Mouse (Mus musculus): ENCODE results near the gene Gm42674. TPM values are rescaled to one million over a fixed set of nuclear protein-coding genes. Genes with fewer than 3 reads are reported as not detected.

The Gm42674 gene
- polyA plus RNA-seq, 1 experiment = not detected

- TF ChIP-seq CTCF (IDR thresholded peaks at IDR 0.05; ENCODE audit: extremely low read depth, insufficient read depth, low read length) (peak; percentile 91), POLR2A (IDR thresholded peaks at IDR 0.05; ENCODE audit: extremely low read depth, insufficient read depth, low read length) (no peak)
- Histone ChIP-seq H3K4me1 (ENCODE audit: control insufficient read depth, insufficient read depth, low read length) (peaks cover 2% of the 10 kb centered on the region; the same call in 1 of the 2 replicates), H3K4me3 (ENCODE audit: insufficient read depth, low read length) (no peak overlapping the region), H3K27ac (ENCODE audit: insufficient read depth, low read length) (no peak overlapping the region)
Measured at GRCm38 (mm10) chr3:90652878-90653508, 51.3 kb downstream of the Gm42674 start.

GRCm38 (mm10) chr3:90653717-90654116 lies 52.0 kb downstream of the Gm42674 start, which contains the start of gene S100a7a:
Gene S100a7a, plus strand, starts transcription at chr3:90654017.
- no peak for TF ChIP-seq POLR2A (IDR thresholded peaks at IDR 0.05; ENCODE audit: extremely low read depth, insufficient read depth, low read length)
- TF ChIP-seq CTCF (IDR thresholded peaks at IDR 0.05; ENCODE audit: extremely low read depth, insufficient read depth, low read length) = no peak
- no peak within 1 kb of the TSS for H3K4me3 ChIP-seq (ENCODE audit: insufficient read depth, low read length)
- H3K27ac ChIP-seq (ENCODE audit: insufficient read depth, low read length) = no peak within 1 kb of the TSS
- H3K4me1 ChIP-seq (ENCODE audit: control insufficient read depth, insufficient read depth, low read length) = peaks cover 1% of the 10 kb centered on the region; the same call in 1 of the 2 replicates

Other genes with a start within 250 kb of the Gm42674 start
- gene Slc27a3, start 212.0 kb upstream of the Gm42674 start, polyA plus RNA-seq (2012; rRNA removed) = 6.8 and 9.4 TPM in 2 replicates
- 44.8 and 46.1 TPM in 2 replicates for gene Ints3, start 168.3 kb upstream of the Gm42674 start, polyA plus RNA-seq (2012; rRNA removed)
- 3.3 and 4.7 TPM in 2 replicates for gene Npr1, start 136.0 kb upstream of the Gm42674 start, polyA plus RNA-seq (2012; rRNA removed)
- gene Ilf2, start 125.8 kb upstream of the Gm42674 start, polyA plus RNA-seq (2012; rRNA removed) = 78.7 and 79.5 TPM in 2 replicates
- 65.0 and 73.2 TPM in 2 replicates for gene Snapin, start 110.9 kb upstream of the Gm42674 start, polyA plus RNA-seq (2012; rRNA removed)
- 126 and 131 TPM in 2 replicates for gene Chtop, start 92.4 kb upstream of the Gm42674 start, polyA plus RNA-seq (2012; rRNA removed)
- 265 and 281 TPM in 2 replicates for gene S100a1, start 87.5 kb upstream of the Gm42674 start, polyA plus RNA-seq (2012; rRNA removed)
- gene S100a13, start 87.5 kb upstream of the Gm42674 start, polyA plus RNA-seq (2012; rRNA removed) = 74.0 and 74.6 TPM in 2 replicates
- not detected in 2 replicates for gene S100a14, start 75.0 kb upstream of the Gm42674 start, polyA plus RNA-seq (2012; rRNA removed)
- 116 and 134 TPM in 2 replicates for gene S100a16, start 64.7 kb upstream of the Gm42674 start, polyA plus RNA-seq (2012; rRNA removed)
- gene S100a3, start 41.3 kb upstream of the Gm42674 start, polyA plus RNA-seq (2012; rRNA removed) = 1.9 and 2.0 TPM in 2 replicates
- not detected in 2 replicates for gene S100a2, start 11.7 kb upstream of the Gm42674 start, polyA plus RNA-seq (2012; rRNA removed)
- 10.9 and 13.4 TPM in 2 replicates for gene S100a4, start 1.9 kb downstream of the Gm42674 start, polyA plus RNA-seq (2012; rRNA removed)
- not detected in 2 replicates for gene S100a5, start 6.6 kb downstream of the Gm42674 start, polyA plus RNA-seq (2012; rRNA removed)
- gene S100a6, start 11.0 kb downstream of the Gm42674 start, polyA plus RNA-seq (2012; rRNA removed) = 51.5 and 66.4 TPM in 2 replicates
- 1.0 and 1.1 TPM in 2 replicates for gene S100a7a, start 52.1 kb downstream of the Gm42674 start, polyA plus RNA-seq (2012; rRNA removed)
- gene S100a8, start 67.1 kb downstream of the Gm42674 start, polyA plus RNA-seq (2012; rRNA removed) = 0.95 and 1.8 TPM in 2 replicates
- 1.6 and 2.2 TPM in 2 replicates for gene S100a9, start 93.8 kb downstream of the Gm42674 start, polyA plus RNA-seq (2012; rRNA removed)
- not detected in 2 replicates for gene Pglyrp4, start 125.0 kb downstream of the Gm42674 start, polyA plus RNA-seq (2012; rRNA removed)
- gene Gm5849, start 176.0 kb downstream of the Gm42674 start, polyA plus RNA-seq (2012; rRNA removed) = not detected in 2 replicates

Data from cortical plate, adult 2 months (tissue).